Mouse (Mus musculus): ENCODE results near the gene Bend7. TPM values are rescaled to one million over a fixed set of nuclear protein-coding genes. Genes with fewer than 3 reads are reported as not detected.

Gene Bend7
- polyA plus RNA-seq, 2 experiments, result 1.6 to 1.7 TPM

GRCm38 (mm10) chr2:4781641-4782040 lies 64.0 kb downstream of the Bend7 start:
- Histone ChIP-seq H3K9me3 (ENCODE audit: control insufficient read depth, low read length) (no peaks in the 10 kb centered on the region), H3K27me3 (ENCODE audit: control insufficient read depth, insufficient read depth, low read length) (no peaks in the 10 kb centered on the region), H3K36me3 (ENCODE audit: control insufficient read depth, insufficient read depth, low read length) (no peaks in the 10 kb centered on the region), H3K4me2 (replicated peaks; ENCODE audit: low read depth, low read length, severe bottlenecking) (no peak overlapping the region), H3K4me3 (replicated peaks; ENCODE audit: low read length) (no peak overlapping the region), H3K4me1 (ENCODE audit: control insufficient read depth, insufficient read depth, low read length) (no peaks in the 10 kb centered on the region), H3K9ac (ENCODE audit: low read depth, low read length, severe bottlenecking) (no peak overlapping the region), H3K27ac (replicated peaks; ENCODE audit: low read depth, low read length) (no peak overlapping the region)
- no peak for ATAC-seq (ENCODE audit: low FRiP score, low read depth)
- no peak for TF ChIP-seq POLR2A (IDR thresholded peaks at IDR 0.05; ENCODE audit: borderline replicate concordance, extremely low read depth, insufficient read depth, insufficient read length)
- DNase-seq (ENCODE audit: low spot score), result no peak
- 90% methylated on average over 3 of the region's 3 CpGs for WGBS

- ATAC-seq (ENCODE audit: low FRiP score, low read depth) (no peak), DNase-seq (ENCODE audit: low spot score) (no peak)
- Histone ChIP-seq H3K4me1 (ENCODE audit: control insufficient read depth, insufficient read depth, low read length) (no peaks in the 10 kb centered on the region), H3K9ac (ENCODE audit: low read depth, low read length, severe bottlenecking) (no peak overlapping the region), H3K4me3 (replicated peaks; ENCODE audit: low read length) (no peak overlapping the region), H3K9me3 (ENCODE audit: control insufficient read depth, low read length) (no peaks in the 10 kb centered on the region), H3K36me3 (ENCODE audit: control insufficient read depth, insufficient read depth, low read length) (no peaks in the 10 kb centered on the region), H3K27me3 (ENCODE audit: control insufficient read depth, insufficient read depth, low read length) (no peaks in the 10 kb centered on the region), H3K4me2 (replicated peaks; ENCODE audit: low read depth, low read length, severe bottlenecking) (no peak overlapping the region), H3K27ac (replicated peaks; ENCODE audit: low read depth, low read length) (no peak overlapping the region)
- WGBS, result 77% methylated on average over 4 of the region's 4 CpGs
- TF ChIP-seq POLR2A (IDR thresholded peaks at IDR 0.05; ENCODE audit: borderline replicate concordance, extremely low read depth, insufficient read depth, insufficient read length), result no peak
Observed at GRCm38 (mm10) chr2:4782401-4782800, 64.8 kb downstream of the Bend7 start.

- Histone ChIP-seq H3K27me3 (ENCODE audit: control insufficient read depth, insufficient read depth, low read length) (no peaks in the 10 kb centered on the region), H3K4me1 (ENCODE audit: control insufficient read depth, insufficient read depth, low read length) (no peaks in the 10 kb centered on the region), H3K9ac (ENCODE audit: low read depth, low read length, severe bottlenecking) (no peak overlapping the region), H3K9me3 (ENCODE audit: control insufficient read depth, low read length) (no peaks in the 10 kb centered on the region), H3K4me3 (replicated peaks; ENCODE audit: low read length) (no peak overlapping the region), H3K27ac (replicated peaks; ENCODE audit: low read depth, low read length) (no peak overlapping the region), H3K4me2 (replicated peaks; ENCODE audit: low read depth, low read length, severe bottlenecking) (no peak overlapping the region), H3K36me3 (ENCODE audit: control insufficient read depth, insufficient read depth, low read length) (no peaks in the 10 kb centered on the region)
- WGBS, result 79% methylated on average over 11 of the region's 11 CpGs
- no peak for TF ChIP-seq POLR2A (IDR thresholded peaks at IDR 0.05; ENCODE audit: borderline replicate concordance, extremely low read depth, insufficient read depth, insufficient read length)
- no peak for DNase-seq (ENCODE audit: low spot score)
- no peak for ATAC-seq (ENCODE audit: low FRiP score, low read depth)
Observed at GRCm38 (mm10) chr2:4782809-4783641, 65.4 kb downstream of the Bend7 start.

- no peaks in the 10 kb centered on the region for H3K9me3 ChIP-seq (ENCODE audit: control insufficient read depth, low read length)
- ATAC-seq (ENCODE audit: low FRiP score, low read depth) (no peak), DNase-seq (ENCODE audit: low spot score) (no peak)
- H3K4me3 ChIP-seq (replicated peaks; ENCODE audit: low read length), result no peak overlapping the region
- H3K27me3 ChIP-seq (ENCODE audit: control insufficient read depth, insufficient read depth, low read length), result no peaks in the 10 kb centered on the region
- H3K4me2 ChIP-seq (replicated peaks; ENCODE audit: low read depth, low read length, severe bottlenecking), result no peak overlapping the region
- WGBS, result 74% methylated on average over 8 of the region's 8 CpGs
- H3K27ac ChIP-seq (replicated peaks; ENCODE audit: low read depth, low read length), result no peak overlapping the region
- TF ChIP-seq POLR2A (IDR thresholded peaks at IDR 0.05; ENCODE audit: borderline replicate concordance, extremely low read depth, insufficient read depth, insufficient read length), result no peak
- H3K4me1 ChIP-seq (ENCODE audit: control insufficient read depth, insufficient read depth, low read length), result no peaks in the 10 kb centered on the region
- no peaks in the 10 kb centered on the region for H3K36me3 ChIP-seq (ENCODE audit: control insufficient read depth, insufficient read depth, low read length)
- no peak overlapping the region for H3K9ac ChIP-seq (ENCODE audit: low read depth, low read length, severe bottlenecking)
Observed at GRCm38 (mm10) chr2:4784012-4784411, 66.4 kb downstream of the Bend7 start.

- Histone ChIP-seq H3K9ac (ENCODE audit: low read depth, low read length, severe bottlenecking) (no peak overlapping the region), H3K27ac (replicated peaks; ENCODE audit: low read depth, low read length) (no peak overlapping the region), H3K9me3 (ENCODE audit: control insufficient read depth, low read length) (no peaks in the 10 kb centered on the region), H3K4me2 (replicated peaks; ENCODE audit: low read depth, low read length, severe bottlenecking) (no peak overlapping the region), H3K36me3 (ENCODE audit: control insufficient read depth, insufficient read depth, low read length) (no peaks in the 10 kb centered on the region), H3K27me3 (ENCODE audit: control insufficient read depth, insufficient read depth, low read length) (no peaks in the 10 kb centered on the region), H3K4me3 (replicated peaks; ENCODE audit: low read length) (no peak overlapping the region), H3K4me1 (ENCODE audit: control insufficient read depth, insufficient read depth, low read length) (no peaks in the 10 kb centered on the region)
- ATAC-seq (ENCODE audit: low FRiP score, low read depth) (no peak), DNase-seq (ENCODE audit: low spot score) (no peak)
- TF ChIP-seq POLR2A (IDR thresholded peaks at IDR 0.05; ENCODE audit: borderline replicate concordance, extremely low read depth, insufficient read depth, insufficient read length), result no peak
- WGBS, result 86% methylated on average over 6 of the region's 6 CpGs
Observed at GRCm38 (mm10) chr2:4785016-4785415, 67.4 kb downstream of the Bend7 start.

All from limb, embryonic 14.5 days (tissue).